Mouse (Mus musculus) midbrain, postnatal 0 days (tissue): ENCODE data around the gene Colec11. TPM values are rescaled to one million over a fixed set of nuclear protein-coding genes. Genes with fewer than 3 reads are reported as not detected.

Experiments used
- ATAC-seq: fragments of 200-750 bp; cut with Nextera tagmentation; 2 replicates; pipeline ENCODE4 v1.8.0; 2017; ENCODE audit warnings: moderate number of reproducible peaks, mild to moderate bottlenecking, moderate TSS enrichment, moderate library complexity; ENCODE audit not compliant: low FRiP score
- DNase-seq: peaks from one replicate; pipeline ENCODE4 v3.0.0-alpha.2; 2015; ENCODE audit warnings: low spot score
- H3K27ac ChIP-seq: fragments of 300-500 bp; sonication (generic); 2 replicates; pipeline ENCODE4 v1.5.1; 2014; ENCODE audit warnings: low read depth, mild to moderate bottlenecking, low read length, mixed read lengths
- H3K27me3 ChIP-seq: fragments of 300-500 bp; sonication (generic); 2 replicates; pipeline ENCODE4 v1.6.1; 2014; ENCODE audit warnings: low read length, control low read depth, mixed read lengths; ENCODE audit not compliant: insufficient read depth
- H3K36me3 ChIP-seq: fragments of 300-500 bp; sonication (generic); 2 replicates; pipeline ENCODE4 v1.6.1; 2014; ENCODE audit warnings: low read length, control low read depth, mixed read lengths; ENCODE audit not compliant: insufficient read depth
- H3K4me1 ChIP-seq: fragments of 300-500 bp; sonication (generic); 2 replicates; pipeline ENCODE4 v1.6.1; 2014; ENCODE audit warnings: mild to moderate bottlenecking, control low read depth, antibody characterized with exemption, low read length, mixed read lengths; ENCODE audit not compliant: insufficient read depth
- H3K4me2 ChIP-seq: fragments of 300-500 bp; sonication (generic); 2 replicates; pipeline ENCODE4 v1.6.1; 2014; ENCODE audit warnings: low read depth, mild to moderate bottlenecking, low read length, mixed read lengths; ENCODE audit not compliant: poor library complexity, severe bottlenecking
- H3K4me3 ChIP-seq: fragments of 300-500 bp; sonication (generic); 2 replicates; pipeline ENCODE4 v1.5.1; 2014; ENCODE audit warnings: low read depth, mild to moderate bottlenecking, low read length, moderate library complexity
- H3K9ac ChIP-seq: fragments of 300-500 bp; sonication (generic); replicated peaks from 2 replicates; pipeline ENCODE4 v1.6.1; 2014; ENCODE audit warnings: mild to moderate bottlenecking, low read length, moderate library complexity, mixed read lengths; ENCODE audit not compliant: poor library complexity, severe bottlenecking
- H3K9me3 ChIP-seq: fragments of 300-500 bp; sonication (generic); 2 replicates; pipeline ENCODE4 v1.6.1; 2016; ENCODE audit warnings: low read length, control low read depth
- CTCF ChIP-seq: IDR thresholded peaks from 2 replicates; pipeline ENCODE4 v1.5.1; 2016; ENCODE audit warnings: antibody characterized with exemption, mild to moderate bottlenecking
- WGBS: fragments of 180-500 bp; shearing (Covaris S2); extraction: QIAGEN DNeasy Blood & Tissue Kit; methylation state at CpG from one replicate; pipeline ENCODE4 v1.1.7; 2014; 5-methylcytosine and 5-hydroxymethylcytosine counted together
- polyA plus RNA-seq: library from polyadenylated mRNA; unstranded; fragments of >200 nt; fragmentation: Nextera tagmentation; extraction: Ambion mirVana; gene quantifications from 2 replicates; pipeline ENCODE4 v1.2.1, GENCODE M21; 2015
- total RNA-seq: library from RNA; depleted of rRNA; stranded (reverse); fragments of >200 nt; gene quantifications from 2 replicates; pipeline ENCODE4 v1.2.3, GENCODE M21; 2014

Gene Colec11
- total and polyA plus RNA-seq, 2 experiments from 2014 or later, result 1.1 to 1.4 TPM

- no peak overlapping the region for H3K4me2 ChIP-seq
- ATAC-seq, result no peak
- 94% methylated on average over 2 of the region's 2 CpGs for WGBS
- no peak overlapping the region for H3K4me3 ChIP-seq
- no peaks in the 10 kb centered on the region for H3K9me3 ChIP-seq
- no peaks in the 10 kb centered on the region for H3K27me3 ChIP-seq
- no peak overlapping the region for H3K27ac ChIP-seq
- H3K36me3 ChIP-seq, result peaks cover 5% of the 10 kb centered on the region
- H3K9ac ChIP-seq, result no peak overlapping the region
- DNase-seq, result no peak
- TF ChIP-seq CTCF, result no peak
- no peaks in the 10 kb centered on the region for H3K4me1 ChIP-seq
These were observed 1.1 kb upstream of the Colec11 start for GRCm38 (mm10) chr12:28624251-28624650.

GRCm38 (mm10) chr12:28622641-28623040 is 536 bp downstream of the Colec11 start:
- Histone ChIP-seq H3K4me1 (no peaks in the 10 kb centered on the region), H3K4me2 (no peak overlapping the region), H3K36me3 (no peaks in the 10 kb centered on the region), H3K27ac (no peak overlapping the region), H3K27me3 (no peaks in the 10 kb centered on the region), H3K4me3 (no peak overlapping the region), H3K9me3 (no peaks in the 10 kb centered on the region), H3K9ac (no peak overlapping the region)
- DNase-seq, result no peak
- TF ChIP-seq CTCF, result no peak
- 94% methylated on average over 1 of the region's 1 CpGs for WGBS
- ATAC-seq, result no peak

- no peak for TF ChIP-seq CTCF
- Histone ChIP-seq H3K27ac (no peak overlapping the region), H3K27me3 (no peaks in the 10 kb centered on the region), H3K4me1 (no peaks in the 10 kb centered on the region), H3K9ac (no peak overlapping the region), H3K4me3 (no peak overlapping the region), H3K36me3 (no peaks in the 10 kb centered on the region), H3K4me2 (no peak overlapping the region), H3K9me3 (no peaks in the 10 kb centered on the region)
- DNase-seq, result no peak
- 45% methylated on average over 5 of the region's 5 CpGs for whole genome bisulfite sequencing
- no peak for ATAC-seq
These were observed 1.0 kb downstream of the Colec11 start for GRCm38 (mm10) chr12:28622167-28622532.

GRCm38 (mm10) chr12:28621451-28622166 is 1.6 kb downstream of the Colec11 start:
- DNase-seq (no peak), ATAC-seq (no peak)
- TF ChIP-seq CTCF, result peak; percentile 53
- H3K27me3 ChIP-seq, result no peaks in the 10 kb centered on the region
- H3K9me3 ChIP-seq, result no peaks in the 10 kb centered on the region
- no peak overlapping the region for H3K4me2 ChIP-seq
- H3K27ac ChIP-seq, result no peak overlapping the region
- 23% methylated on average over 7 of the region's 7 CpGs for WGBS
- no peaks in the 10 kb centered on the region for H3K36me3 ChIP-seq
- no peak overlapping the region for H3K4me3 ChIP-seq
- H3K4me1 ChIP-seq, result no peaks in the 10 kb centered on the region
- H3K9ac ChIP-seq, result no peak overlapping the region

- H3K4me1 ChIP-seq, result no peaks in the 10 kb centered on the region
- TF ChIP-seq CTCF, result no peak
- H3K27me3 ChIP-seq, result no peaks in the 10 kb centered on the region
- H3K9me3 ChIP-seq, result no peaks in the 10 kb centered on the region
- H3K9ac ChIP-seq, result no peak overlapping the region
- no peak for ATAC-seq
- no peak for DNase-seq
- H3K4me3 ChIP-seq, result no peak overlapping the region
- no peaks in the 10 kb centered on the region for H3K36me3 ChIP-seq
- H3K27ac ChIP-seq, result no peak overlapping the region
- no peak overlapping the region for H3K4me2 ChIP-seq
- 73% methylated on average over 4 of the region's 4 CpGs for WGBS
These were observed 5.9 kb downstream of the Colec11 start for GRCm38 (mm10) chr12:28617297-28617696.

- H3K36me3 ChIP-seq, result no peaks in the 10 kb centered on the region
- TF ChIP-seq CTCF, result no peak
- H3K4me1 ChIP-seq, result no peaks in the 10 kb centered on the region
- H3K4me3 ChIP-seq, result no peak overlapping the region
- no peak overlapping the region for H3K4me2 ChIP-seq
- H3K9me3 ChIP-seq, result no peaks in the 10 kb centered on the region
- no peak overlapping the region for H3K9ac ChIP-seq
- no peak for DNase-seq
- no peaks in the 10 kb centered on the region for H3K27me3 ChIP-seq
- no peak overlapping the region for H3K27ac ChIP-seq
- 58% methylated on average over 7 of the region's 7 CpGs for WGBS
- no peak for ATAC-seq
These were observed 8.8 kb downstream of the Colec11 start for GRCm38 (mm10) chr12:28614401-28614800.
